Mouse (Mus musculus) lung, postnatal 0 days (tissue): Measurements from ENCODE around the gene Lgr4. TPM values are rescaled to one million over a fixed set of nuclear protein-coding genes. Genes with fewer than 3 reads are reported as not detected.

Experiments used
- ATAC-seq: fragments of 200-750 bp; cut with Nextera tagmentation; 2 replicates; pipeline ENCODE4 v1.8.0; 2017; ENCODE audit warnings: moderate library complexity
- DNase-seq: peaks from one replicate; pipeline ENCODE4 v3.0.0-alpha.2; 2016; ENCODE audit warnings: low spot score
- H3K27ac ChIP-seq: fragments of 300-500 bp; sonication (generic); 2 replicates; pipeline ENCODE4 v1.5.1; 2014; ENCODE audit warnings: antibody characterized with exemption, mild to moderate bottlenecking, low read length, mixed read lengths
- H3K27me3 ChIP-seq: fragments of 300-500 bp; sonication (generic); replicated peaks from 2 replicates; pipeline ENCODE4 v1.6.1; 2014; ENCODE audit warnings: low read length, mixed read lengths; ENCODE audit not compliant: insufficient read depth
- H3K36me3 ChIP-seq: fragments of 300-500 bp; sonication (generic); 2 replicates; pipeline ENCODE4 v1.6.1; 2014; ENCODE audit warnings: low read length, mixed read lengths; ENCODE audit not compliant: insufficient read depth
- H3K4me1 ChIP-seq: fragments of 300-500 bp; sonication (generic); 2 replicates; pipeline ENCODE4 v1.6.1; 2014; ENCODE audit warnings: antibody characterized with exemption, low read depth, low read length, mixed read lengths; ENCODE audit not compliant: insufficient read depth
- H3K4me2 ChIP-seq: fragments of 300-500 bp; sonication (generic); replicated peaks from 2 replicates; pipeline ENCODE4 v1.6.1; 2014; ENCODE audit warnings: low read depth, mild to moderate bottlenecking, low read length, moderate library complexity, mixed read lengths
- H3K4me3 ChIP-seq: fragments of 300-500 bp; sonication (generic); 2 replicates; pipeline ENCODE4 v1.5.1; 2014; ENCODE audit warnings: low read depth, low read length
- H3K9ac ChIP-seq: fragments of 300-500 bp; sonication (generic); replicated peaks from 2 replicates; pipeline ENCODE4 v1.6.1; 2014; ENCODE audit warnings: low read depth, mild to moderate bottlenecking
- H3K9me3 ChIP-seq: fragments of 300-500 bp; sonication (generic); 2 replicates; pipeline ENCODE4 v1.6.1; 2016; ENCODE audit warnings: low read length, mixed read lengths
- CTCF ChIP-seq: IDR thresholded peaks from 2 replicates; pipeline ENCODE4 v1.5.1; 2016; ENCODE audit warnings: antibody characterized with exemption, mild to moderate bottlenecking
- EP300 ChIP-seq: IDR thresholded peaks from 2 replicates; pipeline ENCODE4 v1.6.1; 2016; ENCODE audit warnings: antibody characterized with exemption, mild to moderate bottlenecking, control low read depth
- WGBS: fragments of 180-500 bp; shearing (Covaris S2); extraction: QIAGEN DNeasy Blood & Tissue Kit; methylation state at CpG from one replicate; pipeline ENCODE4 v1.1.7; 2014; 5-methylcytosine and 5-hydroxymethylcytosine counted together
- polyA plus RNA-seq: library from polyadenylated mRNA; unstranded; fragments of >200 nt; fragmentation: Nextera tagmentation; extraction: Ambion mirVana; gene quantifications from 2 replicates; pipeline ENCODE4 v1.2.1, GENCODE M21; 2015

Gene Lgr4
- polyA plus RNA-seq, 1 experiment from 2014 or later, result 1.8 TPM

DNA sequence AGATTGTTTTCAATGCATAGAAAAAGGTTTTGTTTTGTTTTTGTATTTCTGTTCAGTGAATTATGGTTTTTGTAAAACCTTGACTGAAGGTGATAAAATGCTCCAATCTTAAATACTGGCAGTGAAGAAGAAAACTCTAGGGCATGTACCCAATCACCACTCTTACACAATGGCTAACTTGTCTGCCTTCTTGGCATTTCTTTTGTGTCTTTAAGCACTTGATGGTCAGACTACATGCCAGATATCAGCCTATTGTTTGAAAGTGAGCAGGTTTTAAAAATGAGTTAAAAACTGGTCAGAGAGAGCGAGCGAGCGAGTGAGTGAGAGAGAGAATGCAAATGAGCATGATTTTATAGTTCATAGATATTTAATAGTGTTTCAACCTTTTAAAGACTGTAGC lies 6.5 kb downstream of the Lgr4 start:
- Histone ChIP-seq H3K4me2 (no peak overlapping the region), H3K27ac (no peak overlapping the region), H3K4me1 (no peaks in the 10 kb centered on the region), H3K9me3 (no peaks in the 10 kb centered on the region), H3K4me3 (no peak overlapping the region), H3K9ac (no peak overlapping the region), H3K36me3 (no peaks in the 10 kb centered on the region), H3K27me3 (peaks cover 9% of the 10 kb centered on the region; the same call in 1 of the 2 replicates)
- ATAC-seq (no peak), DNase-seq (no peak)
- 92% methylated on average over 3 of the region's 3 CpGs for WGBS
- TF ChIP-seq CTCF (no peak), EP300 (no peak)

- Histone ChIP-seq H3K4me2 (no peak overlapping the region), H3K27ac (no peak overlapping the region), H3K9ac (no peak overlapping the region), H3K36me3 (no peaks in the 10 kb centered on the region), H3K9me3 (no peaks in the 10 kb centered on the region), H3K4me3 (no peak overlapping the region), H3K4me1 (no peaks in the 10 kb centered on the region), H3K27me3 (no peaks in the 10 kb centered on the region)
- WGBS, result 84% methylated on average over 4 of the region's 4 CpGs
- DNase-seq, result no peak
- TF ChIP-seq CTCF (no peak), EP300 (no peak)
- no peak for ATAC-seq
Observed at GRCm38 (mm10) chr2:109926984-109927383, 9.5 kb downstream of the Lgr4 start.

DNA sequence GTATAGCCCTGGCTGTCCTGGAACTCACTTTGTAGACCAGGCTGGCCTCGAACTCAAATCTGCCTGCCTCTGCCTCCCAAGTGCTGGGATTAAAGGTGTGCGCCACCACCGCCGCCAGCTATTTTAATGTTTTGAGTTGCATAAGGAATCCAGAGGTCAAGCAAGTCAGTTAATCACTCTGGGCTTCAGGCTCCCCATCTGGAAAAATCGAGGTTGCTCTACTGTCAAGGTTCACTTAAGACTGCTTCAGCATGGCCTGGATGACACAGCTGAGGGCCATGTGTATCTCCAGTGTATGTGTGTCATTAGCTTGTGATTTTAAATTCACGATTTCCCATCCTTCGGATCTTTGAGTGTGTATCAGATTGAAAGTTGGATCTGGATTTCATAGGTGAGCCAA lies 10.0 kb downstream of the Lgr4 start:
- no peak overlapping the region for H3K9ac ChIP-seq
- H3K27ac ChIP-seq, result no peak overlapping the region
- no peak overlapping the region for H3K4me2 ChIP-seq
- H3K9me3 ChIP-seq, result no peaks in the 10 kb centered on the region
- DNase-seq, result no peak
- H3K27me3 ChIP-seq, result no peaks in the 10 kb centered on the region
- H3K36me3 ChIP-seq, result no peaks in the 10 kb centered on the region
- 85% methylated on average over 7 of the region's 7 CpGs for WGBS
- TF ChIP-seq CTCF (no peak), EP300 (no peak)
- no peaks in the 10 kb centered on the region for H3K4me1 ChIP-seq
- H3K4me3 ChIP-seq, result no peak overlapping the region
- no peak for ATAC-seq

DNA sequence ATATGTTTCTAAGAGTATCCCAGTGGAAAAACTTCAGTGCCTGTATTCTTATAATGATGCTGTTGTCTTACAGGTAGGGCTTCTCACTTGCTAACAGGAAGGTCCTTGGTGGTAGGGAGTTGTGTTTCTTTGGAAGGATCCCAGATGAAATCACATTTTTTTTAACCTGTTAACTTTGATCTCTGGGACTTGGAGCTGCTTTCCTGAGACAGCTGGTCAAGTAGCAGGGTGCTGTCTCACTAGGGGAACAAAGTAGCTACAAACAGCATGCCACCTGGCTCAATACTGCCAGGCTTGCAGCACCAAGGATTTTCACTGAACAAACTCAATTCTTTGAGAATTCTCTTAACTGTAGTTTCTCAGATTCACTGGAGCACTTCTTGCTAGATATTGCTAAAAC lies 10.4 kb downstream of the Lgr4 start:
- Histone ChIP-seq H3K4me2 (no peak overlapping the region), H3K9me3 (no peaks in the 10 kb centered on the region), H3K27me3 (no peaks in the 10 kb centered on the region), H3K27ac (no peak overlapping the region), H3K4me3 (no peak overlapping the region), H3K9ac (no peak overlapping the region), H3K36me3 (no peaks in the 10 kb centered on the region), H3K4me1 (no peaks in the 10 kb centered on the region)
- TF ChIP-seq CTCF, result no peak
- no peak for TF ChIP-seq EP300
- DNase-seq (no peak), ATAC-seq (no peak)

- no peak for DNase-seq
- 51% methylated on average over 4 of the region's 4 CpGs for WGBS
- Histone ChIP-seq H3K4me3 (no peak overlapping the region), H3K27me3 (no peaks in the 10 kb centered on the region), H3K27ac (no peak overlapping the region), H3K9me3 (no peaks in the 10 kb centered on the region), H3K9ac (no peak overlapping the region), H3K4me2 (no peak overlapping the region), H3K36me3 (no peaks in the 10 kb centered on the region), H3K4me1 (no peaks in the 10 kb centered on the region)
- no peak for TF ChIP-seq CTCF
- no peak for TF ChIP-seq EP300
- no peak for ATAC-seq
Observed at GRCm38 (mm10) chr2:109928791-109929190, 11.3 kb downstream of the Lgr4 start.

DNA sequence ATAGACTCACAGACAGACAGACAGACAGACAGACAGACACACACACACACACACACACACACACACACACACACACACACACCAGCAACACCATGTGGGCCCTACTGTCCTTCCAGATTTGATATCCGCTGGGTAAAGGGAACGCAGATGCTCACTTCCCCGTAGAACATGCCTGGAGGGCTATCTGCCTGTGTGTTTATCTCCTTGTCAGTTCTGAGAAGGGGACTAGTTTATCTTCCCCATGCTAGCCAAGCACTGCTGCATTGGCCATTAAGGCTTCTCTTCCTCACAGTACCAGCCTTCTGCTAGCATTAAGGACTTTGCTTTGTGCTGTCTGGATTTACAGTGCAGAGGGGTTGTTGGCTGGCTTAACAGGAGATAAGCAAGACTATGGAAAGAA lies 11.8 kb downstream of the Lgr4 start:
- Histone ChIP-seq H3K36me3 (no peaks in the 10 kb centered on the region), H3K4me3 (no peak overlapping the region), H3K4me2 (no peak overlapping the region), H3K4me1 (no peaks in the 10 kb centered on the region), H3K9me3 (no peaks in the 10 kb centered on the region), H3K27me3 (no peaks in the 10 kb centered on the region), H3K9ac (no peak overlapping the region), H3K27ac (no peak overlapping the region)
- WGBS, result 76% methylated on average over 3 of the region's 3 CpGs
- TF ChIP-seq CTCF (no peak), EP300 (no peak)
- DNase-seq (no peak), ATAC-seq (no peak)

GRCm38 (mm10) chr2:109930366-109930765 lies 12.9 kb downstream of the Lgr4 start:
- Histone ChIP-seq H3K36me3 (no peaks in the 10 kb centered on the region), H3K4me3 (no peak overlapping the region), H3K27me3 (no peaks in the 10 kb centered on the region), H3K4me2 (no peak overlapping the region), H3K9me3 (no peaks in the 10 kb centered on the region), H3K27ac (no peak overlapping the region), H3K9ac (no peak overlapping the region), H3K4me1 (no peaks in the 10 kb centered on the region)
- DNase-seq (no peak), ATAC-seq (no peak)
- no peak for TF ChIP-seq EP300
- no peak for TF ChIP-seq CTCF
- WGBS, result 93% methylated on average over 5 of the region's 5 CpGs
